13 mouse cellular contexts compared by ENCODE assay signal in the genomic region with DNA sequence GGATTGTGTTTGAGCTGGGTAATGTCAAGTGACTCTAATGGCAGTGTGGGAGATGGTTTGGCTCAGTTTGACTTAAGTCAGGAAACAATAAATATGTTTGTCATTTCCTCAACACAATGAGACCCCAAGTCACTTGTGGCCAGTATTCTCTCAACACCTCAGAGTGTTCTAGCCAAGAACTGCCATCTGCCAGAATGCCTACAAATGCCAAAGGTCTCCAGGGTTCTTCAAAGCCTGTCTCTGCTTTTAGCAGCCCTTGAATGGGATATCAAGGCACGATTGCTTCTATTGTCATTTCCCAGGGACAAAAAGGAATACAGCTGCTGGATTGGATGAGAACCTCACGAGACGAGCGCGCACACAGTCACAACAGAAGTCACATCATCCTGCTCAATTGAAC.
"Had no signal": no experiment of that assay in that cellular context is flagged by ENCODE, and none has a peak within 500 bp of the region (broad histone marks: within the 10 kb centered on the region; RNA-seq: fewer than 3 reads in every experiment).

No protein-coding gene starts in this region.

- DNase-seq: kidney, postnatal 25 days; layer of hippocampus, adult 9-11 months; liver, embryonic 13.5 days; lung, adult 2 months; lung, postnatal 14 days; lung, postnatal 4 days; midbrain, embryonic 14.5 days; right cerebral cortex, adult 18-20 months; right cerebral cortex, postnatal 14 days; thymus, postnatal 25 days had no signal

- H3K27me3 ChIP-seq: liver, embryonic 13.5 days; stomach, embryonic 15.5 days had no signal

- H3K4me1 ChIP-seq: liver, embryonic 13.5 days; stomach, embryonic 15.5 days had no signal

- H3K4me3 ChIP-seq: layer of hippocampus, adult 2 months; liver, embryonic 13.5 days; stomach, embryonic 15.5 days had no signal

- H3K27ac ChIP-seq: kidney, postnatal 0 days; layer of hippocampus, adult 2 months; liver, embryonic 13.5 days; stomach, embryonic 15.5 days had no signal
